Mouse (Mus musculus): ENCODE results near the gene Cpeb3.

Gene Cpeb3

GRCm38 (mm10) chr19:37069243-37069642, 139.2 kb downstream of the Cpeb3 start:
- in situ Hi-C loops (cut with MboI; ENCODE audit: low pct_unique_long_range_greater_than_20kb in 1 of 2, low sequenced_read_pairs in 2 of 2, unreplicated experiment in 1 of 2): no loop called here

GRCm38 (mm10) chr19:37060078-37060477, 148.3 kb downstream of the Cpeb3 start:
- in situ Hi-C loops (cut with MboI; ENCODE audit: low pct_unique_long_range_greater_than_20kb in 1 of 2, low sequenced_read_pairs in 2 of 2, unreplicated experiment in 1 of 2): no loop called here

GRCm38 (mm10) chr19:37059623-37060022, 148.8 kb downstream of the Cpeb3 start:
- in situ Hi-C loops (cut with MboI; ENCODE audit: low pct_unique_long_range_greater_than_20kb in 1 of 2, low sequenced_read_pairs in 2 of 2, unreplicated experiment in 1 of 2): no loop called here

GRCm38 (mm10) chr19:37057161-37057905, 151.1 kb downstream of the Cpeb3 start:
- in situ Hi-C loops (cut with MboI; ENCODE audit: low pct_unique_long_range_greater_than_20kb in 1 of 2, low sequenced_read_pairs in 2 of 2, unreplicated experiment in 1 of 2): no loop called here

GRCm38 (mm10) chr19:37055976-37056556, 152.3 kb downstream of the Cpeb3 start:
- in situ Hi-C loops (cut with MboI; ENCODE audit: low pct_unique_long_range_greater_than_20kb in 1 of 2, low sequenced_read_pairs in 2 of 2, unreplicated experiment in 1 of 2): no loop called here

- in situ Hi-C loops (cut with MboI; ENCODE audit: low pct_unique_long_range_greater_than_20kb in 1 of 2, low sequenced_read_pairs in 2 of 2, unreplicated experiment in 1 of 2): no loop called here
Observed at GRCm38 (mm10) chr19:37050643-37051345, 157.6 kb downstream of the Cpeb3 start.

GRCm38 (mm10) chr19:37048507-37048906, 159.9 kb downstream of the Cpeb3 start:
- in situ Hi-C loops (cut with MboI; ENCODE audit: low pct_unique_long_range_greater_than_20kb in 1 of 2, low sequenced_read_pairs in 2 of 2, unreplicated experiment in 1 of 2): loop anchor here in 1 of 2 experiments (5.0 kb wide), 1 partner anchor 214 kb away; no protein-coding TSS in a partner anchor

- in situ Hi-C loops (cut with MboI; ENCODE audit: low pct_unique_long_range_greater_than_20kb in 1 of 2, low sequenced_read_pairs in 2 of 2, unreplicated experiment in 1 of 2): no loop called here
Observed at GRCm38 (mm10) chr19:37044431-37044830, 164.0 kb downstream of the Cpeb3 start.

- in situ Hi-C loops (cut with MboI; ENCODE audit: low pct_unique_long_range_greater_than_20kb in 1 of 2, low sequenced_read_pairs in 2 of 2, unreplicated experiment in 1 of 2): no loop called here
Observed at GRCm38 (mm10) chr19:37040906-37041305, 167.5 kb downstream of the Cpeb3 start.

- in situ Hi-C loops (cut with MboI; ENCODE audit: low pct_unique_long_range_greater_than_20kb in 1 of 2, low sequenced_read_pairs in 2 of 2, unreplicated experiment in 1 of 2): no loop called here
Observed at GRCm38 (mm10) chr19:37032364-37032763, 176.0 kb downstream of the Cpeb3 start.

GRCm38 (mm10) chr19:37031446-37031845, 177.0 kb downstream of the Cpeb3 start:
- in situ Hi-C loops (cut with MboI; ENCODE audit: low pct_unique_long_range_greater_than_20kb in 1 of 2, low sequenced_read_pairs in 2 of 2, unreplicated experiment in 1 of 2): no loop called here

GRCm38 (mm10) chr19:37029771-37030170, 178.6 kb downstream of the Cpeb3 start:
- in situ Hi-C loops (cut with MboI; ENCODE audit: low pct_unique_long_range_greater_than_20kb in 1 of 2, low sequenced_read_pairs in 2 of 2, unreplicated experiment in 1 of 2): no loop called here

GRCm38 (mm10) chr19:37026408-37026807, 182.0 kb downstream of the Cpeb3 start:
- in situ Hi-C loops (cut with MboI; ENCODE audit: low pct_unique_long_range_greater_than_20kb in 1 of 2, low sequenced_read_pairs in 2 of 2, unreplicated experiment in 1 of 2): no loop called here

GRCm38 (mm10) chr19:37025839-37026319, 182.5 kb downstream of the Cpeb3 start:
- in situ Hi-C loops (cut with MboI; ENCODE audit: low pct_unique_long_range_greater_than_20kb in 1 of 2, low sequenced_read_pairs in 2 of 2, unreplicated experiment in 1 of 2): no loop called here

- in situ Hi-C loops (cut with MboI; ENCODE audit: low pct_unique_long_range_greater_than_20kb in 1 of 2, low sequenced_read_pairs in 2 of 2, unreplicated experiment in 1 of 2): no loop called here
Observed at GRCm38 (mm10) chr19:37022146-37022545, 186.3 kb downstream of the Cpeb3 start.

GRCm38 (mm10) chr19:37020951-37021350, 187.4 kb downstream of the Cpeb3 start:
- in situ Hi-C loops (cut with MboI; ENCODE audit: low pct_unique_long_range_greater_than_20kb in 1 of 2, low sequenced_read_pairs in 2 of 2, unreplicated experiment in 1 of 2): no loop called here

GRCm38 (mm10) chr19:37020531-37020930, 187.9 kb downstream of the Cpeb3 start:
- in situ Hi-C loops (cut with MboI; ENCODE audit: low pct_unique_long_range_greater_than_20kb in 1 of 2, low sequenced_read_pairs in 2 of 2, unreplicated experiment in 1 of 2): no loop called here

GRCm38 (mm10) chr19:37018931-37019330, 189.5 kb downstream of the Cpeb3 start:
- in situ Hi-C loops (cut with MboI; ENCODE audit: low pct_unique_long_range_greater_than_20kb in 1 of 2, low sequenced_read_pairs in 2 of 2, unreplicated experiment in 1 of 2): no loop called here

GRCm38 (mm10) chr19:37018411-37018810, 190.0 kb downstream of the Cpeb3 start:
- in situ Hi-C loops (cut with MboI; ENCODE audit: low pct_unique_long_range_greater_than_20kb in 1 of 2, low sequenced_read_pairs in 2 of 2, unreplicated experiment in 1 of 2): no loop called here
